Mouse (Mus musculus) cerebellum, adult 2 months (tissue): Measurements from ENCODE around the gene Mfrp.

ENCODE experiments used
- CTCF ChIP-seq: fragments of 200-500 bp; IDR thresholded peaks from 2 replicates; pipeline ENCODE4 v1.5.1; 2011; ENCODE audit warnings: low read depth, mild to moderate bottlenecking, control low read depth, low read length, moderate library complexity, borderline replicate concordance; ENCODE audit not compliant: insufficient read depth
- POLR2A ChIP-seq: fragments of 200-500 bp; IDR thresholded peaks from 2 replicates; pipeline ENCODE4 v1.6.1; 2011; ENCODE audit warnings: low read length, control low read depth, borderline replicate concordance; ENCODE audit not compliant: insufficient read depth

DNA sequence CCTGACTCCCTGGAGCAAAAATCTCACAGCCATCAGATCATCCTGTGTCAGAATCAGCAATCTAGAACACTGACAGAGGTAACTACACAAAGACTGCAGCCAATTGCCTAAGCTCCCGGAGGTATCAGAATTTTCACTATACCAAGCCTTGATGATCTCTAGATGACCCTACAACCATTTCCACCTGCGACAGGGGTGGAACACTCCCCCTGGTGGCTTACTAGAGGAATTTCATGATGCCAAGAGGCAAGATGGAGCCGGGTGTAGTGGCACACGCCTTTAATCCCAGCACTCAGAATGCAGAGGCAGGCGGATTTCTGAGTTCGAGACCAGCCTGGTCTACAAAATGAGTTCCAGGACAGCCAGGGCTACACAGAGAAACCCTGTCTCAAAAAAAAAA lies 22.8 kb downstream of the Mfrp start:
- no peak for TF ChIP-seq POLR2A
- peak; percentile 56; the same call in 1 of the 2 replicates for TF ChIP-seq CTCF
